Mouse (Mus musculus): ENCODE results near the gene Wscd1.
A peak's percentile ranks its signal among the peaks of the same experiment; 100 is the strongest.

Gene Wscd1

DNA sequence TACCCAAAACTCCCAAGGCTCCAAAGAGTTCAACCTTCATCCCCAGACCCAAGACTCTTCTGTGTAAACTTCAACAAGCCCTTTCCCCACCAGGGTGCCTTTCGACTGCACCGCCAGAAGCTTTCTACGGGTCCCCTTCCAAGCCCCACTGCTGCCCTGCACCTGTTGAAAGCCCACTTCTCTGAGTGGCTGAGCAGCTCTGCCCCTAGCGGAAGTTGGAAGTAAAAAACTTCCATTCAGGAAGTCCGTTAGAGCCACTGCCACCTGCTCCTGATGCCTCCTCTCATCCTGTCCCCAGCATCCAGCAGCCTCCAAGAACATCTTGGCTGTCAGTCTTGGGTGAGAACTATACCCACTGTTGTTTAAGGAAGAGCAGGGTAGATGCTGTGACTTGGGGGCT is at the start of gene Wscd1:
Gene Wscd1, plus strand, starts transcription at position 250 of the 400 bp plus-strand sequence.
- DNase-seq = peak; percentile 88

DNA sequence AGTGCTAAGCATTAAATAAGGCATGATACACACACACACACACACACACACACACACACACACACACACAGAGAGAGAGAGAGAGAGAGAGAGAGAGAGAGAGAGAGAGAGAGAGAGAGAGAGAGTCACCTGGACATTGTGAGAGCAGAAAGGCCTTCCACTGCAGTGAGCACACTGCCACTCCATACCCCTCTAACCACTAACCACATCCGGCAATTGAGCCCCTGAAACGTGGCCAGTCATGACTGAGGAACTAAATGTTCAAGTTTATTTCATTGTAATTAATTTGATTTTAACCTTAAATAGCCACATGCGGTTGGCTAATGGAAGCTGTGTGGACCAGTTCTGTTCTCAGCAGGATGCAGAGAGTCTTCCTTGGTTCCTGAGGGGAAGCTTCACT is 21.7 kb upstream of the Wscd1 start:
- no peak for DNase-seq

DNA sequence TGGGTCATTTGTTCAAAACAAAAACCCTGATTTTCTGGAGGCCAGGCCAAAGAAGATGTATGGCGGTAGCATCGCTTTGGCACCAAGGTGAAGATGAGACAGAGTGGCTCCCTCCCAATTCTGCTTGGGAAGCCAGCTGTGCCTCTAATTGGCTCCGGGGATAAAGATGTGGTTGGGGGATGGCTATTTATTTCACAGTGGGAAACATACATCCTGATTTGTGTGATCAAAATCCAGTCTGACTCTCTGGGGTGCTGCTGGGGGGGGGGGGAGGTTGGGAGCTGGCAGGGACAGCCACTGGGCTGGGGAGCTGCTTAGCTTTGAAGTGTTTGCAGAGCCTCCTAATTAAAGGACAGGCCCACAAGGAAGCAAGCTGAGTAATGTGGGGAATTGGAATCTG is 20.4 kb upstream of the Wscd1 start:
- DNase-seq = peak; percentile 32

DNA sequence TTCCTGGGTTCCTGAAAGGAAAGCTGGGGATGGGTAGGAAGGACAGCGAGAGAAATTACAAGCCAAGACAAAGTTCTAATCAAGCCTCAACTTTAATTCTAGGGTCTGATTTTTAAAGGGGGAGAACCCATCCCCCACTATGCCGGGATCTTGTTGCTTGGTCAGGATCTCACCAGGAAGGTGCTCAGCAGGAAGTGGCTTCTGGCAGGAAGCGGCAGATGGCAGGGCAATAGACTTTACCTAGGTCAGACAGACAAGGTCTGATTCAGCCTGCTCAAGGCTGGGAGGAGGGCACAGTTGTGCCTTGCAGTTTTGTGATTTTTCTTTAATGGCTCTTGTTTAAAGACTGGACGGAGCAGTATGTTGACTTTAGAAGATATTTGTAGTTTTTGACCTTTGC is 15.9 kb upstream of the Wscd1 start:
- DNase-seq = no peak

DNA sequence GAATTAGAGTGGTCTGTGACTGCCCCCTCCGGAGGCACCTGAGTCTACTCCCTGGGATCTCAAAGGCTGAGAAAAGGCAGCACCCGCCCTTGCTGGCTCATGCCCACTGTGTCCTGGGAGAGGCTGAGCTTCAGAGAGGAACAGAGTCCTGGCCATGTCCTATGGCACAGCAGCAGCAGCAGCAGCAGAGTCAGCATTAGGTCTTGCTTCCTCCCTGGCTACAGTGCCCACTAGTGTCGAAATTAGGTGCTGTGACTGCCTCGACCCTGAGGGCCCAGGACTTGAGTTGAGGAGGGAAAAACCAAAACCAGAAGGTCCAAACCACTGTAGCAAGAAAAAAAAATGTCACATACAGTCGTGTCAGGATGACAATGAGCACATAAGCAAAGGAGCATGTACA is 12.6 kb upstream of the Wscd1 start:
- peak; percentile 61 for DNase-seq

DNA sequence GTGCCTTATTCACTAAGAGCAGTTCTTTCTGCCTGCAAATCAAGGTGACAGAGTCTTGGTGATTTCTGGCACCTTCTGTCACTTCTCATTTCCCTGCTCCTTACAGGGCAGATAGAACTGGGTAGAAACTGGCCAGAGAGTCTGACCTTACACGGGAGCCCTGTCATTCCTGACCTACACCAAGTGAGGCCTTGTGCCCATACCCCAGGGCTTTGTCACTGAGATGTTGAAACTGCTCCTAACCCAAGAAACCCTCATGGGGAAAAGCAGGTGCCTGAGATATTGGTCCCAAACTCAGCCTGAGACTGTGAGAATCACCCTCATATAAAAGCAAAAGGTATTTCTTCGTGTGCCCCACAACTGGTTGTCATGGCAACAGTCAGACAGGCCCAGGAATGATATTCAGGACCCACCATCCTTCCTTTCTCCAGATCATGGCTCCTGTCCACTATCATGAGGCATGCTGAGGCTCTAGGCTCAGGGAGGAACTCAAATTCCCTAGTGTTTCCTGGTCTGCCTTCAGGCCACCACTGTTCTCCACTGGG is 11.1 kb upstream of the Wscd1 start:
- no peak for DNase-seq

DNA sequence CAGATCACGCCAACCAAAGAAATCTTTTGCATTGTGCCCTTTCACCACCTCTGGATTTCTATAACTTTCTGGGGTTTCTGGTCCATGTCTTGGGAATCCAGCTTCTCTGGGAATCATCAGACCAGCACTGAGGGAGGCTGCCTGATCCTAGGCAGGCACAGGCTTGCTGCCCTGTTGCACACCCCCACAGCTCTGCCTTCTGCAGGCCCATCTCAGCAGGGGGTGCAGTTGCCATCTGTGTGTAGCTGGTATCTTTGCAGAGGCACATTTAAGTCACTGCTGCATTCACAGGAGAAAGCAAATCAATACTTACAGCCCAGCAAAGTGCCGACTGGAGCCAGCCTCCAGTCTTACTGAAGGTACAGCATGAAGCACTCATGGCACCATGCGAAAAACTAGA is 3.8 kb upstream of the Wscd1 start:
- DNase-seq = no peak

DNA sequence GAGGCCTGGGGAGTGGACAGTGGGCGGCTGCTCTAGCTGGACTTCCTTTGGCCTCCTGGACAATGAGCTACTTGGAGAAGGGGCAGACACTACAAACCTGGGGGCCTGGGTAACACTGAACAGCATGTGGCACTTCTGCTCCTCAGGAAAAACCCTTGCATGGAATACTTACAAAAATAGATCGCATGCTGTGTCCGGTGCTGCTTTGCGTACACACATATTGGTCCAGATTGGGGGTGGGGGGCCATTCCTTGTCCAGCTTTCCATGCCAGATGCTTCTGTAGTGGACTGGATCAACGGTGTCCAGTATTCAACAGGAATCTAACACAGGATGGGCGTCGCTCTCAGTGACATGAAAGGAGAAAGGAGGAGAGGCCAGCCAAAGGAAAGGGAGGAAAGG is 2.0 kb upstream of the Wscd1 start:
- DNase-seq = no peak

DNA sequence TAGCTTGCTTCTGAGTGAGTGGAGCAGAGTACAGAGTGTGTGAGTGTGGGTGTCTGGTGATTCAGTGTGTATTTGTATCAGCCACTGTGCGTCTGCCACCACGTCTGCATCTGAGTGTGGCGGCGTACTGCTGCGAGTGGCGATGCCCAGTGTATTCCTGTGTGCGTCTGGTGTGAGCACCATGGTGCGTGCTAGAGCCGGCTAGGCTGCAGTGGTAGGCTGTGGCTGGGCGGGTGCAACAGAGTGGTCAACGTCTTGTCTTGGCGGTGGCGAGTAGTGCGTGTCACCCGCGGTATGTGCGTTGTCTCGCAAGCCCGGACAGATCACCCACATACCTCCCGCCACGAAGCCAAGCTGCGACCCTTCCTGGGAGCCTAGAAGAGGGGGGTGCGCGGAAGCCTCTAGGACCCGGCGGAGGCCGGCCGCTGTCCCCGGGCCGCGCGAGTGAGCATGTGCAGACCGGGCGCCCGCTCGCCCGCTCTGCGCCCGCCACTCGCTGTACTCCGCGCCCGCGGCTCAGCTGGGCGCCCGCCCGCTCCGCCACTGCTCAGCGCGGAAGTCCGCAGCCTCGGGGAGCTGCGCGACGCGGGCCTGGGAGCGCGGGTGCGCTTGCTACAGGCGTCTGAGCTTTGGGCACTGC is 934 bp downstream of the Wscd1 start:
- peak; percentile 89 for DNase-seq

DNA sequence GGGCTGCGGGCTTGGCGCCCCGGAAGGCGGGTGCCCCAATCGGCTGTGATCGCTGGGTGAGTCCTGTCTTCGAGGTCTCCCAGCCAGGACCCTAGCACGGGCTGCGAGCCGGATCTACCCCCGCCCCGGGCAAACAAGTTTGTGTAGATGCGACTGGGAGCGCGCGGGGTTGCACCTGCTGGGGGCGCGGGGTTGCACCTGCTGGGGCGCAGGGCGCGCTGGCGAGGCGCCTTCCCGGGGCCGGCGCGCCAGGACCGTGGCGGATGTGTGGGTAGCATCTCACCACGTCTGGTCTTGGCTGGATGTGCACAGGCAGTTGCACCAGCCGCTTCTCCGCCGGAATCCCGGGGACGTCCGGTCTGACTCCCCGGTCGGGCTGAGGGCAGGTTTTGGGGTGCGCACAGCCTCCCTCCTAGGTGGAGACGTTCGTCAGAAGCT is 1.5 kb downstream of the Wscd1 start:
- DNase-seq = no peak

DNA sequence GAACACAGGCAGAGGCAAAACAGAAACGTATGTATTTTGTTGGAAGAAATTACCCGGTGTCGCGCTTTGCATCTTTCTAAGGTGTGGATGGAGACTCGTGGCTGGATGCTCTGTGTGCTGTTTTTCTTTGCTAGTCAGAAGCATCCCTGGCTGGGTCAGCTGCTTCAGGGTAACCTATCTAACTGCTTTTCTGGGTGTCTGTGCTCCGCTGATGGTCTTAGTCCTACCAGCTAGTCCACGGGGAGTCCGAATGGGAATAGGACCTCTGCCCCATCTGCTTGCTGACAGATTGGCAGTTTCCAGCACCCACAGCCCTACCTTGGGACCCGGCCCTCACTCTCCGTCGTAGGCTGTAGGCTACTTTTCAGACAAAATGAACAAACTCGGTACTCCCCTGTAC is 2.0 kb downstream of the Wscd1 start:
- no peak for DNase-seq

DNA sequence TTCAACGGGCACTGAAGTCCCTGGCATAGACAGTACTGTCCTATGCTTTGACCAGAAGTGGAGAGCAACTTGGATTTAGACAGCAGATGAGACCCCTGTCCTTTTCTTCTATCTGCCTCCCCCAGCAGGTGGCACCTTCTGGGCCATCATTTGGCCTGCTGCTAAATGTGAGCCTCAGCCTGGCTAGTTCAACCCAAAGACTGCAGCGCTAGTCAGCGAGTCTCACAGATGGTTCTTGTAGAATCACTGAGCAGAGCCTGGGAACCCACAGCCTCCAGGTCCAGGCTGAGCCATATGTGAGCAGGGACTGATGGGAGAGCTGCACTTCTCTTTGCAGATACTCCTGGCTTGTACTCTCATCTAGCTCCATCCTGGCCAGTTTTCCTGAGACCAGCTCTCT is 2.9 kb downstream of the Wscd1 start:
- peak; percentile 44 for DNase-seq

DNA sequence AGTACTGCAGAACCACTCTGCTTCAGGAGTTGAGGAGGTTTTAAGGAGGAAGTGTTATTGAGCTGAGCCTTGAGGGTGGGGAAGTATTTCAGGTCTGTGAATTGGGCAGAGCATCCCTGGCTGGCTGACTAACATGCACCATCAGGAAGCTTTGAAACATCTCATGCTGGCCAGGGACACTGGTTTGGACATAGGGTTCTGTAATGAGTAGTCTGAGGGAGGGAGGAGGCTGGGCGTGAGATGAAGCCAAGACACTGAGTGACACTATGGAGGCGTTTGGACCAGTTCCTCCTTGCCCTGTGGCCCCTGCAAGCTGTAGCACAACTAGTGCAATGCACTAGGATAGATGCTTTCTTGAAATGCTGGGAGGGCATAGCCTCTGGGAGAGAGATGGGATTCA is 5.4 kb downstream of the Wscd1 start:
- DNase-seq = no peak

DNA sequence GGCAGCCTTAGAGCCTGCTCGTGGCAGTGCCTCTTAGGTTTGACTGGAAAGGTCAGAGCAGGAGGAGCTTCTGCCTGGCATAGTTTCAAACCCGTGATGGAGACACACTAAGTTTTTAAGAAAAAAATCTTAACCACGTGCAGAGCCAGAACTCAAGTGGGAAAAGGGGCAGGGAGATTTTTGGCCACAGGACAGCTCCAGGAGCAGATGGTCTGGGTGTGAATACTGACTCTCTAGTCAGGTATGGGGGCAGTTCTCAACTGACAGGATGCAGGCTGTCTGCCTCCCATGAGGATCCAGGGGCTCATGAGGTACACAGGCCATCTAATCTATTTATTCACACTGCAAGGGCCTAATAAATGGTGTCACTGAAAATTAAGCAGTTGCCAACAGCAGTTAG is 6.6 kb downstream of the Wscd1 start:
- no peak for DNase-seq

DNA sequence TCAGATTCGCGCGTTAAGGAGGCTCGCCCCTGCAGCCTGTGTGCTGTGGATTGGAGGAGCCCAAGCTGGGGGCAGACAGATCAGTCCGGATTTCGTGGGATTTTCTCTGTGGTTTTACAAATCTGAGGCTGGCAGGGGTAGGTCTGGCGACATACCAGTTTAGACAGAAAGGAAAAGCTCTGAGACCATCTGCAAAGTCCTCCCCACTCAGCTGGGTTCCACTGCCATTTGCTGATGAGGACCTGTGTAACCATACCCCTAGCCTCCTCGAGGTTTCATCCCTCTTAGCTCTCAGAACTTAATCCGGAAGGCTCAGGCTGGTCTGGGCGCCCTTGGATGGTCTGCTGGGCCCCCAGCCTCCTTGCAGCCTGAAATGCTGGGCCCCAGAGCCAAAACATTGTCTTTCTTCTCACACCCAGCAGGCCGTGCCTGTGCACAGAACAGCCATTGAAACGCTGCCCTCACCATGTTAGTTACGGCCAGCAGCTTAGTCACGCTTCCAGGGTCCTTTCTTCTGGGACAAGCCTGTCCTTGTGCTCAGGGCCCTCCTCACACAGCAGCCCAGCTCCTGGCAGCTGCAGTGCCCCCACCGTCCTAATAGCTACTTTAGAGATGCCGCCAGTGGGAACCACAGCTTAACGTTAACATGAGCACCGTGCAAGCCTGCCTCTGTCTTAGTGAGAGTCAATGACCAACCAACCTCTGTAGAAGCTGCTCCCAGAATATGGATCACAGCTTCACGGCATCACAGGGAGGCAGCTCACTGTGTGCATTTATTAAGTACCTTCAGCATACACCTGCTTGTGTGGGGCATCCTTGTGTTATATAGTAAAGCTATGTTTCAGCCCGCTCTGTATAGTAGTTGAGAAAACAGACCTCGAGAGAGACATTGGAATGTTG is 8.7 kb downstream of the Wscd1 start:
- DNase-seq = peak; percentile 93

DNA sequence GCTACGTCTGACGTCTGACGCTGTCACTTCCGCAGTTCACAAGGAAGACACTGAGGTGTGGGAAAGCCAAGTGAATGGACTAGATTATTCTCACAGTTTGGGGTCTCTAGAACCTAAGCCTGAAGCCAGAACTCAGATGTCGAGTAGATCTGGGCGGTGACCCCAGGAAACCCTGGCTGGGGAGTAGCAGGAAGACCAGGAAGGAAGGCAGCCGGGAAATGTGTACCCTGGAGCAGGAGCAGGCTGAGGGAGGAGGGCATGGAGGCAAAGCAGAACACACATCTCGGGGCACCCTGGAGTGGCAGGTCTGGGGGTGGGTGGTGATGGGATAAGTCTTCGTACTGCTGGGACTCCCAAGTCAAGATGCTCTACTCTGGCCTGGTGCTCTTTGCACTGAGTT is 11.3 kb downstream of the Wscd1 start:
- DNase-seq = no peak

DNA sequence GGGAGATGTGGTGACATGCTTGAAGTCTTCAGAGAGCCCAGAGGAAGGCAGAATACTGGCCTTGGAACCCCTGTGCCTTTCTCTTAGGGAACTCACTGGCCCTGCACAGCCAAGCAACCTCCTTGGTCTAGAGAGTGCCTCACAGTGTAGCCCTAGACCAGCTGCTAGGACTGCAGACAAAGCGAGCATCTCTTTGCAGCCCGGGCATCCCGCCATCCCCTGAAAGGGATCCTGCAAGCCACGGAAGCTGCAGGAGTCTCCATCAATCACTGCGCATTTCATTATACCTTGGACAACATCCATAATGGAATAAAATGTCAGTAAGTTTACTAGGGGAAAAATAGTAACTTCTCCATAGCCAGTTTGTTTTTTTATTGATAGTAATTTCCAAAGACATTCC is 13.4 kb downstream of the Wscd1 start:
- no peak for DNase-seq

DNA sequence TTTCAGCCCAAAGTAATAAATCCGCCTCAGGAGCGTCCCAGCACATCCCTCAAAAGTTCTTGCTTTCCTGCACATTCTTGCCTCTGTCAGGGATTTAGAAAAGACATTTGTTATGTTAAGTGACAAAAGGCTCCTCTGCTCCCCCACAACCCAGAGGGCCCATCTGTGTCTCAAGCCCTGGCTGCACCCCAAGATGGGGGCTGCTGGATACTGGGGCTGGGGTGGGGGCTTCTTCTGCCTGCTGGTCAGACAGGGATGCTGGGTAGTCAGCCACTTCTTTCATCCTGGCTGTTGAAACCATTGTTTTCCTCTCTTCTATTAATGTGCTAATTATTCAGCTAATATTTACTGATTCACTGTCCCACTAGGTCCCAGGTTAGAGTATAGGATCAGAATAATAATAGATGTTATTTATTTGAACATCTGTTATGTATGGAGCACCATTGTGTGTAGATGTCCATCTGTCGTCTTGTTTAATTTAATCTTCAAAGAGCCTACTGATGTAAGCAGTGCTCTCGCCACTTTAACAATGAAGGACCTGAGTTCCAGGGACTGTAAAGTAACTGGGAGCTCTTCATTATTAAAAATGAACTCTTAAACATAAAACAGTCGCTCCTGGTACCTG is 14.0 kb downstream of the Wscd1 start:
- no peak for DNase-seq

DNA sequence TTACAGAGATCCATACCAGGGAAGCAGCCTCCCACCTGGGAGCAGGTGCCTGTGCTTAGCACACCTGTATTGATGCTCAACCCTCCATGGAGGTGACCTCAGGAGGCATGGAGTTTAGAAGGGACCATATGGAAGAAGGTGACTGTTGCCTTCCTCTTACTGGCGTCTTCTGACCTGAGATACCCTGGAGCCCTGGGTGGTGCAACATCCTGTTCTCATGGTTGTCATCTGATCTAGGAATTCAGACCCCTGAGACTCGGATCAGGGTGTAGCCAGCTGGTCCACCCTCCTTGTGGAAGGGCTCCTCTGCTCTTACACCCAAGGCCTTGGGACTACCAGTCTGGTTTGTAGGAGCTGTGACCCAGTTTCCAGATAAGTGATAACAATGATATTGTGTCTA is 15.0 kb downstream of the Wscd1 start:
- no peak for DNase-seq

DNA sequence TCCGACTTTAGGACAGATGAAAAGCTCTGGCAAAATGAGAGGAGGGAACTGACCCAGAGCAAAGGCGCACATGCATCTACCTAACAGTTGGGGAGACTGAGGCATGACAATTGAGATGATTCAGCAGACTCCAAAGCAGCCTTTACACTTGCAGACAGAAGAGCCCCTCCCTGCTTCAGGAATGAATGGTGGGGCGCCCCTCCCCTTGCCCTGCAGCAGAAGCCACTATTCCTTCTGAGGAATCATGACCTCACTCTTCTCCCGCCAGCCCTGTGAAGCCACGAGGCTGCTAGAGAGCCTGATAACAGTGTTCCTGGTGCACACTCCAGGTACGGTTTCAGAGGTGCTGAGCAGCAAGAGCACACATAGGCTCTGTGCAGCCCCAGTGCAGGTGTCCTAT is 15.6 kb downstream of the Wscd1 start:
- DNase-seq = no peak

DNA sequence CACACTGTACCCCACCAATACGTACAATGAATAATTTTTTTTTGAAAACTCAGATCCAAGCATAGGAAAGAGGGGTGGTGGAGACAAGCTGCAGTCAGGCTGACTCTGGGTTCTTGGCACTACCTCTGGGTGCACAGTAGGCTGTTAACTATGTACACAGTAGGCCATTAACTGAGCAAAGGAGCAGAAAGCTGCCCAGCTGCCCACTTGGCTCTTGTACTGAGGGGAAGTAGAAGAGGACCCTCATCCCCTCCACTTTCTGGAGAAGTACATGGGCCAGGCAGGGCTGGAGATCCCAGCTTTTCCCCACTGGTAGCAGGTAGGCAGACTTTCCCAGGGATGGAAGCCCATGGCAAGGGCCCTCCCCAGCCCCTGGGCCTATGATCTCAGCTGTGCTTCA is 16.7 kb downstream of the Wscd1 start:
- DNase-seq = no peak

DNA sequence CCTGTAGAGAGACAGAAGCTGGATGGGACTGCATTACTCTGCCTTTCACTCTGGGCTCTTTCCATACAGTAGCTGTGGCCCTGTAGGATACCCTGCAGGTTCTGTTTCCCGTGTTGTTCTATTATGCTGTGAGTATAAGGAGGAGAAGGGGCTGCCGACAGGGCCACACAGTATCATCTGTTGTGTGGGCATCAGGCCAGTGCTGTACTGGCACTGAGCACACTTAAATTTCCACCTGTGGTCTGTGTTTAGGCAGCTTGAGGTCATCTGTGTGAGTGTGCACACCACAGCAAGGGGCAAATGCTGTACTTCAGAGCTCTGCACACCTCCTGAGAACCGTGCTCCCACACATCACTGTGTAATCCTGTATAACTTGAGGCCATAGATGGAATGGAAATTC is 18.0 kb downstream of the Wscd1 start:
- no peak for DNase-seq

DNA sequence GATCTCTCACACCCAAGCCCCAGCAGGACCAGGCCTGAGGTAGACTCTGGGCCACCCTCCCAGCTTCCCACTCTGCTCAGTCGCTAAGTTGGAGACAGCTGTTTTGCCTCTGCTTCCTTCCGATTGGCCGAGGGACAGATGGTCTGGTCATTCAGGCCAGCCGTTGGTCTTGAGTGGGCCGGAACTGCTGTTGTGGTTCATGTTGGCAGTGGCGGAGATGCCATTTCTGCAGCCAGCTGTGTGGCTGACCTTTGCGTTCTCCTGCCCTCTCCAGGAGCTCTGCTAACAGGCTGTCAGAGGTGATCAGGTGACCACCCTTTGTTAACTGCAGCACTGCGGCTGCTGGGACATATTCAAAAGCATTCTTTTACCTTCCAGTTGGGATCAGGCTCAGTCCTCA is 20.0 kb downstream of the Wscd1 start:
- no peak for DNase-seq

DNA sequence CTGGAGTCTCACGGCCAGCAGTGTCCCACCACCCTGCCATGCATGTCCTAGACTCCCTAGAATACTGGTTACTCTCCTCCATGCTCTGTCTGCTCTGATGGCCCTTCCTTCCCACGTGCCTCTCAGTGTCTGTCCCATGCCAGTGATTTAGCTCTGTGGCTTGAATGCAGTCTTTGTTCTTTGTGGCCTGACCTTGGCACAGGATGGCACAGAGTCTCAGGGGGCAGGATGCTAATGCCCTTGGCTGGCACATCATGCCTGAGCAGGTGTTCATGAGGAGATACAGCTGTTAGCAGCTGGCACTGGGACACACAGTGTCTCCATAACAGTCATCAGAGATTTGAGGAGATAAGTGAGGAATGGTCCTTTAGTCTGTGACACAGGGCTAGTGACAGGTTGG is 20.8 kb downstream of the Wscd1 start:
- DNase-seq = no peak
